Mouse (Mus musculus): ENCODE measurements around the gene Uhrf1bp1. TPM values are rescaled to one million over a fixed set of nuclear protein-coding genes. Genes with fewer than 3 reads are reported as not detected.

Gene Uhrf1bp1
- polyA plus RNA-seq (2017; shearing (Covaris generic)) = 3.5 TPM

DNA sequence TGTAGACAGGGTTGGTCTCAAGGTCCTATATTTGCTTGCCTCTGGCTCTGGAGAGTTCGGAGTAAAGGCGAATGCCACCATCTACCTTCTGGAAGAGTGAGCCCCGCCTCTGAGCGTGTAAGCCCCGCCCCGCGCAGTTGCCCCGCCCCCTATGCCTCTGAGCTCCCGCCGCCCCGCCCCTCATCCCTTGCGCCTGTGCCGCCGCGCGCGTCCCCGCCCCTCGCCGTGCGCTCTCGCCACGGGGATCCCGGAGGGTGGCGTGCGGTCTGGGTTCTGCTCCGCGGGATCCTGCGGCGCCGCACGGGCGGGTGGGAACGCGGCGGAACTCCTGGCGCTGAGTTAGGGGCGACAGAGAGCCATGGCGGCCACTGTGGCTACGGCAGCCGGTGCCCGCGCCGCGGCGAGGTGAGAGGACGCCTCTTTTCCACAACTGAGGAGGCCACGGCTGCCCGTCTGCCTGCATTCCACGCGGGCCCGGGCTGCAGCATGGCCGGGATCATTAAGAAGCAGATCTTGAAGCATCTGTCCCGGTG is at the start of gene Uhrf1bp1:
Gene Uhrf1bp1, plus strand, starts transcription at position 177 of the 533 bp plus-strand sequence.

DNA sequence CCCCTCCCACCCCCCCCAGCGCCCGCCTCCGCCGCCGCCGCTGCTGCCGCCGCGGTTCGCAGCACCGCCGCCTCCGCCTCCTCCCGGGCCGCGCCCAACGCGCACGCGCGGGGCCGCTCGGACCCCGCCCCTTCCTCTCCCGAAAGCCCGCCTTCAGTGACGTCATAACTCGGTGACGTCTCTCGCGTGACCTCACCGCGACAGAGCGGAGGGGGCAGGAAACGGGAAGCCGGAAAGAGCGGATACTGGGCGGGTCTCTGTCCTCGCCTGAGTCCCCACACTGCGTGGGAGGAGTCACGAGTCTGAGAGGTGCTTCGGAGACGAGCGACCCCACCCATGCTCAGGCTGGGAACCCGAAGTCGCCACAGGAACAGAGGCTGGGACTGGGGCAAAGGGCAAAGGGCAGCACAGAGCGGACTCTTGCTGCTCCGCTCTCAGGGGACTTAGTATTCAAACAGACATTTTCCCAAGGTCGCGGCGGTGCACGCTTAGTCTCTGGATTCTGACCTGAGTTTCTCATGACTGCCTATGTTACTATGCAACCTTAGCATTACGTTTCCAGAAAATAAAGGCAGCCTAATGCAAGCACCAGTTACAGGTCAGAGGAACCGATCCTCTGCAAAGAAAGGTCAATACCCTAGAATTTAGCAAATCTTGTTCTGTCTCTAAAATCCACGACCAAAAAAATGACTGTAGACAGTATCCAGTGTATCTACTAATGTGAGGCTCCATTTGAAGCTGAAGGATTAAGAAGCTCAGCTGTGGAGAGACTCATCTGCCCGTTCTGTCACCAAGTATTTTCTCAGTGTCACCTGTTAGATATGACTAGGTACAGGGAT is 35.5 kb upstream of the Uhrf1bp1 start, which contains the start of gene D17Wsu92e:
Gene D17Wsu92e, minus strand, starts transcription at position 81 of the 839 bp plus-strand sequence.

GRCm38 (mm10) chr17:27837850-27838249 is 18.4 kb upstream of the Uhrf1bp1 start, which contains the start of gene Snrpc:
Snrpc (plus strand) TSS chr17:27838150.

GRCm38 (mm10) chr17:27908888-27909621 is 52.8 kb downstream of the Uhrf1bp1 start, which contains the start of gene Anks1:
Anks1 (plus strand) TSS chr17:27909306.

DNA sequence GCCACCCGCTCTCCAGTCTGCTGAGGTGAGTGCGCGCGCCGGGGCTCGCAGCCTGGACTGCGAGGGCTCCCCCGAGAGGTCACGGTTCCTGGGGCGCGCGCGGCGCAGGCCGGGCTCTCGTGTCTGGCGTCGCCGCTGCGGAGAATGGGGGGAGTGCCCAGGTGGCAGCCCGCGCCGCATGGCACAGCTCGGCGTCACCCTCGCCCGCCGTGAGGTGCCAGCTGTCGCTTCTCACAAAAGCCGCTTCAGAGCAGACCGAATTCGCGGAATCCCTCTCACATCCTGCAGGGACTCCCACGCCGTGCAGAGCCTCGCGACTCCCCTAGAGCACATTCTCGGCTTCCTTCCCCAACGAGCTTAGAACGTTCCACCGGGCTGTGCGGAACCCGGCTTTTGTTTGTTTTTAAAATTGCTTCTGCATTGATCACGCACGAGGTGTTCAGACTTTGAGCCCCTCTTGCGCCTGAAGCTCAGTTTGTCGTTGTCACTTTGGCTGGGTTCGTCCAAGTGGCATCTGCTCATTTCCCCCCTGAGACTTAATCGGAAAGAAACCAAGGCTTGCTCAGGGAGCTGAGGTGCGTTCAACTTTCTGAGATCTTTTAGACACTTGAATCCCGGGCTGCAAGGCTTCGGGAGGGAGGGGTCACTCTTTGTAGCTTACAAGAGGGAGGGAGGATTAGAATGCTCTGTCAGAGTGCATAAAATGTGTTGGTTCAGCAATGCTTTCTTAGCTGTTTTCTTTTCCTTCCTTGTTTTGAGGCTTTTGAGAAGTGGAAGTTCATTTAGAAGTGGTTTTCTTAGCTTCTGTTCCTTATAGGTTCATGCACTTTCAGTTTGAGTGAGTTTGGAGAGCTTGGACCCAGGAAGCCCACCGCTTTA is 53.6 kb downstream of the Uhrf1bp1 start, which contains the start of gene Taf11:
Gene Taf11, minus strand, starts transcription at position 223 of the 879 bp plus-strand sequence.

Other genes with a start within 250 kb of the Uhrf1bp1 start
- 61.0 TPM for gene Nudt3, start 232.9 kb upstream of the Uhrf1bp1 start, polyA plus RNA-seq (2017; shearing (Covaris generic))
- gene RPS10-NUDT3, start 221.2 kb upstream of the Uhrf1bp1 start, polyA plus RNA-seq (2017; shearing (Covaris generic)) = not detected
- gene Rps10, start 219.8 kb upstream of the Uhrf1bp1 start, polyA plus RNA-seq (2017; shearing (Covaris generic)) = 1,155 TPM
- 40.0 TPM for gene Pacsin1, start 200.9 kb upstream of the Uhrf1bp1 start, polyA plus RNA-seq (2017; shearing (Covaris generic))
- gene Spdef, start 127.5 kb upstream of the Uhrf1bp1 start, polyA plus RNA-seq (2017; shearing (Covaris generic)) = 0.52 TPM
- 29.6 TPM for gene D17Wsu92e, start 35.8 kb upstream of the Uhrf1bp1 start, polyA plus RNA-seq (2017; shearing (Covaris generic))
- gene Snrpc, start 18.3 kb upstream of the Uhrf1bp1 start, polyA plus RNA-seq (2017; shearing (Covaris generic)) = 143 TPM
- 14.8 TPM for gene Anks1, start 52.9 kb downstream of the Uhrf1bp1 start, polyA plus RNA-seq (2017; shearing (Covaris generic))
- 28.1 TPM for gene Taf11, start 53.4 kb downstream of the Uhrf1bp1 start, polyA plus RNA-seq (2017; shearing (Covaris generic))
- gene Tcp11, start 224.2 kb downstream of the Uhrf1bp1 start, polyA plus RNA-seq (2017; shearing (Covaris generic)) = 1.6 TPM

Data from effector memory CD4-positive, alpha-beta T cell, adult 5 months (primary cell).